Mouse (Mus musculus) heart, postnatal 0 days (tissue): ENCODE measurements around the gene Tmem254b.
"Not testable (repeated sequence)": the region's sequence is repeated elsewhere in the genome, so short reads cannot be mapped to it uniquely, and the experiment has no call there.

Experiments used
- CTCF ChIP-seq: IDR thresholded peaks from 2 replicates; pipeline ENCODE4 v1.5.1; 2016; ENCODE audit warnings: antibody characterized with exemption, control low read depth, low read depth
- EP300 ChIP-seq: IDR thresholded peaks from 2 replicates; pipeline ENCODE4 v1.6.1; 2016; ENCODE audit warnings: antibody characterized with exemption, low read depth

- not testable (repeated sequence) for TF ChIP-seq CTCF, EP300
Measured at GRCm38 (mm10) chr14:26188361-26188760, 18.5 kb downstream of the Tmem254b start.
